Mouse (Mus musculus) heart, adult 11 months (tissue): ENCODE measurements around the gene Tars2.
A peak's percentile ranks its signal among the peaks of the same experiment; 100 is the strongest.

Experiments used
- DNase-seq: peaks from one replicate; pipeline ENCODE4 v3.0.0; 2022

Gene Tars2

GRCm38 (mm10) chr3:95694808-95695703, 65.0 kb downstream of the Tars2 start:
- DNase-seq = peak; percentile 94

- peak; percentile 94 for DNase-seq
These were observed 65.9 kb downstream of the Tars2 start for GRCm38 (mm10) chr3:95693821-95694807.

- DNase-seq = peak; percentile 96
These were observed 67.3 kb downstream of the Tars2 start for GRCm38 (mm10) chr3:95692677-95693076.

GRCm38 (mm10) chr3:95690552-95690951, 69.5 kb downstream of the Tars2 start:
- peak; percentile 81 for DNase-seq
